Mouse (Mus musculus) liver, embryonic 18 days (tissue): ENCODE data around the gene Irf3. TPM values are rescaled to one million over a fixed set of nuclear protein-coding genes. Genes with fewer than 3 reads are reported as not detected.

Source experiments
- polyA plus RNA-seq: library from polyadenylated mRNA; depleted of rRNA; stranded (reverse); fragments of >200 nt; gene quantifications from 2 replicates; pipeline ENCODE4 v1.2.3, GENCODE M21; 2012; rRNA removed

Gene Irf3
- 50.0 and 54.3 TPM in 2 replicates for polyA plus RNA-seq

GRCm38 (mm10) chr7:44997231-44997939, at the start of gene Irf3:
TSS of gene Irf3 (plus strand) at chr7:44997648.

GRCm38 (mm10) chr7:44974383-44975116, 22.9 kb upstream of the Irf3 start, which contains the start of gene Cpt1c:
TSS of gene Cpt1c (minus strand) at chr7:44974851.

GRCm38 (mm10) chr7:44986192-44986878, 11.1 kb upstream of the Irf3 start, which contains the start of gene Prmt1:
TSS of gene Prmt1 (minus strand) at chr7:44986568.

DNA sequence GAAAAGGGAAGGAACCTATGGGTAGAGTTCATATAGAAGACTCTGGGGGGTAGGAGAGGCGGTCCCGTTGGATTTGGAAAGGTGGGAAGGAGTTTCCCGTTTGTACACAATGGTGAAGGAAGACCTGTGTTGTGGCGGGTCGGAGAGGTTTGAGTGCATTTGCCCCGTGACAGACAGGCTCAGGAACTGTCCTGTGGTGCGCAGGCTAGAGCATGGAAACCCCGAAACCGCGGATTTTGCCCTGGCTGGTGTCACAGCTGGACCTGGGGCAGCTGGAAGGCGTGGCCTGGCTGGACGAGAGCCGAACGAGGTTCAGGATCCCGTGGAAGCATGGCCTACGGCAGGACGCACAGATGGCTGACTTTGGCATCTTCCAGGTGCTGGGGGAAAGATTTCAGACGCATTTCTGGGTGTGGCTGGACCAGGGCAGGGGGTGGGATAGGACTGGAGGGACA, 1.1 kb downstream of the Irf3 start, which contains the start of gene Bcl2l12:
Gene Bcl2l12, minus strand, starts transcription at position 212 of the 455 bp plus-strand sequence.

GRCm38 (mm10) chr7:45015957-45016612, 18.6 kb downstream of the Irf3 start, which contains the start of gene Scaf1:
TSS of gene Scaf1 (minus strand) at chr7:45016363.

GRCm38 (mm10) chr7:45017242-45018061, 20.0 kb downstream of the Irf3 start, which contains the start of gene Rras:
TSS of gene Rras (plus strand) at chr7:45017961.

Other genes with a start within 250 kb of the Irf3 start
- gene Vrk3, start 249.2 kb upstream of the Irf3 start, polyA plus RNA-seq: 18.9 and 21.4 TPM in 2 replicates
- gene Zfp473, start 246.6 kb upstream of the Irf3 start, polyA plus RNA-seq: 0.48 and 0.58 TPM in 2 replicates
- 20.2 and 22.4 TPM in 2 replicates for gene Nup62, start 181.6 kb upstream of the Irf3 start, polyA plus RNA-seq
- 0.38 TPM in 2 replicates for gene Il4i1, start 181.3 kb upstream of the Irf3 start, polyA plus RNA-seq
- 247 and 266 TPM in 2 replicates for gene Atf5, start 181.0 kb upstream of the Irf3 start, polyA plus RNA-seq
- 35.6 and 37.3 TPM in 2 replicates for gene Akt1s1, start 148.7 kb upstream of the Irf3 start, polyA plus RNA-seq
- gene Tbc1d17, start 148.6 kb upstream of the Irf3 start, polyA plus RNA-seq: 21.1 and 23.3 TPM in 2 replicates
- gene Pnkp, start 140.5 kb upstream of the Irf3 start, polyA plus RNA-seq: 18.0 and 24.6 TPM in 2 replicates
- 48.6 and 56.2 TPM in 2 replicates for gene Ptov1, start 127.9 kb upstream of the Irf3 start, polyA plus RNA-seq
- 26.0 and 30.9 TPM in 2 replicates for gene Med25, start 104.9 kb upstream of the Irf3 start, polyA plus RNA-seq
- 6.4 and 7.8 TPM in 2 replicates for gene Fuz, start 101.6 kb upstream of the Irf3 start, polyA plus RNA-seq
- 33.1 and 39.3 TPM in 2 replicates for gene Ap2a1, start 68.2 kb upstream of the Irf3 start, polyA plus RNA-seq
- gene Tsks, start 54.4 kb upstream of the Irf3 start, polyA plus RNA-seq: 0.02 TPM in 1 of 2 replicates, not detected in the other
- 2.3 and 2.6 TPM in 2 replicates for gene Cpt1c, start 22.8 kb upstream of the Irf3 start, polyA plus RNA-seq
- gene Prmt1, start 11.1 kb upstream of the Irf3 start, polyA plus RNA-seq: 105 and 112 TPM in 2 replicates
- gene Bcl2l12, start 1.1 kb downstream of the Irf3 start, polyA plus RNA-seq: 9.0 and 9.5 TPM in 2 replicates
- 13.5 and 17.4 TPM in 2 replicates for gene Scaf1, start 18.7 kb downstream of the Irf3 start, polyA plus RNA-seq
- gene Rras, start 20.3 kb downstream of the Irf3 start, polyA plus RNA-seq: 41.8 and 53.8 TPM in 2 replicates
- 1.1 and 1.7 TPM in 2 replicates for gene Prr12, start 55.2 kb downstream of the Irf3 start, polyA plus RNA-seq
- 24.0 and 24.4 TPM in 2 replicates for gene Nosip, start 64.8 kb downstream of the Irf3 start, polyA plus RNA-seq
- 17.7 and 19.5 TPM in 2 replicates for gene Prrg2, start 65.0 kb downstream of the Irf3 start, polyA plus RNA-seq
- 18.6 and 20.0 TPM in 2 replicates for gene Rcn3, start 94.6 kb downstream of the Irf3 start, polyA plus RNA-seq
- 64.9 and 71.1 TPM in 2 replicates for gene Fcgrt, start 106.2 kb downstream of the Irf3 start, polyA plus RNA-seq
- 256 and 267 TPM in 2 replicates for gene Rps11, start 126.8 kb downstream of the Irf3 start, polyA plus RNA-seq
- gene Rpl13a, start 131.1 kb downstream of the Irf3 start, polyA plus RNA-seq: 1,073 and 1,547 TPM in 2 replicates
- 0.05 and 0.17 TPM in 2 replicates for gene Gm45713, start 138.6 kb downstream of the Irf3 start, polyA plus RNA-seq
- 7.5 and 8.3 TPM in 2 replicates for gene Flt3l, start 138.8 kb downstream of the Irf3 start, polyA plus RNA-seq
- 32.5 and 35.0 TPM in 2 replicates for gene Pih1d1, start 156.7 kb downstream of the Irf3 start, polyA plus RNA-seq
- gene Aldh16a1, start 156.9 kb downstream of the Irf3 start, polyA plus RNA-seq: 20.1 and 26.3 TPM in 2 replicates
- gene Slc17a7, start 166.3 kb downstream of the Irf3 start, polyA plus RNA-seq: 0.01 TPM in 2 replicates
- not detected in 2 replicates for gene Gfy, start 181.9 kb downstream of the Irf3 start, polyA plus RNA-seq
- gene Pth2, start 183.3 kb downstream of the Irf3 start, polyA plus RNA-seq: not detected in 2 replicates
- gene Ccdc155, start 207.2 kb downstream of the Irf3 start, polyA plus RNA-seq: 0.04 and 0.05 TPM in 2 replicates
- gene Dkkl1, start 214.5 kb downstream of the Irf3 start, polyA plus RNA-seq: 0.42 and 0.52 TPM in 2 replicates
- gene Tead2, start 218.1 kb downstream of the Irf3 start, polyA plus RNA-seq: 21.0 and 23.1 TPM in 2 replicates
- gene Cd37, start 241.5 kb downstream of the Irf3 start, polyA plus RNA-seq: 30.2 and 33.5 TPM in 2 replicates
- gene Slc6a16, start 243.4 kb downstream of the Irf3 start, polyA plus RNA-seq: 0.05 and 0.06 TPM in 2 replicates